Mouse (Mus musculus): ENCODE measurements around the gene Zcchc10. TPM values are rescaled to one million over a fixed set of nuclear protein-coding genes. Genes with fewer than 3 reads are reported as not detected.
A peak's percentile ranks its signal among the peaks of the same experiment; 100 is the strongest.
"Not testable (repeated sequence)": the region's sequence is repeated elsewhere in the genome, so short reads cannot be mapped to it uniquely, and the experiment has no call there.

Zcchc10 gene
- total RNA-seq (2022): 10 to 100 TPM in 1 of 4 experiments, 1 to 10 TPM in 3; 5.1 to 11.2 (median 6.2) TPM

GRCm38 (mm10) chr11:53324512-53324968, at the start of gene Zcchc10:
Gene Zcchc10 (plus strand): TSS chr11:53324679.
- peak; percentile 77 to 86 for DNase-seq (ENCODE audit: low spot score in 2 of 2)

- DNase-seq (ENCODE audit: low spot score in 2 of 2): no peak
Measured at GRCm38 (mm10) chr11:53275358-53275757, 49.1 kb upstream of the Zcchc10 start.

GRCm38 (mm10) chr11:53278411-53278810, 46.1 kb upstream of the Zcchc10 start:
- DNase-seq (ENCODE audit: low spot score in 2 of 2): no peak

GRCm38 (mm10) chr11:53285885-53286284, 38.6 kb upstream of the Zcchc10 start:
- no peak for DNase-seq (ENCODE audit: low spot score in 2 of 2)

- DNase-seq (ENCODE audit: low spot score in 2 of 2): not testable (repeated sequence)
Measured at GRCm38 (mm10) chr11:53290187-53290586, 34.3 kb upstream of the Zcchc10 start.

- DNase-seq (ENCODE audit: low spot score in 2 of 2): no peak
Measured at GRCm38 (mm10) chr11:53290871-53291270, 33.6 kb upstream of the Zcchc10 start.

GRCm38 (mm10) chr11:53294441-53294840, 30.0 kb upstream of the Zcchc10 start:
- no peak for DNase-seq (ENCODE audit: low spot score in 2 of 2)

GRCm38 (mm10) chr11:53296880-53297279, 27.6 kb upstream of the Zcchc10 start:
- no peak for DNase-seq (ENCODE audit: low spot score in 2 of 2)

- DNase-seq (ENCODE audit: low spot score in 2 of 2): no peak
Measured at GRCm38 (mm10) chr11:53297947-53298860, 26.3 kb upstream of the Zcchc10 start.

GRCm38 (mm10) chr11:53299551-53300329, 24.7 kb upstream of the Zcchc10 start:
- DNase-seq (ENCODE audit: low spot score in 2 of 2): peak; percentile 20 to 39

GRCm38 (mm10) chr11:53300330-53301166, 23.9 kb upstream of the Zcchc10 start, which contains the start of gene Hspa4:
Gene Hspa4 (minus strand): TSS chr11:53300457.
- peak; percentile 95 to 98 for DNase-seq (ENCODE audit: low spot score in 2 of 2)

- no peak for DNase-seq (ENCODE audit: low spot score in 2 of 2)
Measured at GRCm38 (mm10) chr11:53301167-53301515, 23.3 kb upstream of the Zcchc10 start.

- DNase-seq (ENCODE audit: low spot score in 2 of 2): no peak
Measured at GRCm38 (mm10) chr11:53304044-53304840, 20.2 kb upstream of the Zcchc10 start.

GRCm38 (mm10) chr11:53306965-53307364, 17.5 kb upstream of the Zcchc10 start:
- no peak for DNase-seq (ENCODE audit: low spot score in 2 of 2)

GRCm38 (mm10) chr11:53307558-53308065, 16.9 kb upstream of the Zcchc10 start:
- no peak for DNase-seq (ENCODE audit: low spot score in 2 of 2)

- peak; percentile 30 to 64 for DNase-seq (ENCODE audit: low spot score in 2 of 2)
Measured at GRCm38 (mm10) chr11:53308251-53308864, 16.1 kb upstream of the Zcchc10 start.

GRCm38 (mm10) chr11:53308884-53309310, 15.6 kb upstream of the Zcchc10 start:
- DNase-seq (ENCODE audit: low spot score in 2 of 2): peak; percentile 78 to 79

- DNase-seq (ENCODE audit: low spot score in 2 of 2): no peak
Measured at GRCm38 (mm10) chr11:53311385-53311784, 13.1 kb upstream of the Zcchc10 start.

GRCm38 (mm10) chr11:53312823-53313222, 11.7 kb upstream of the Zcchc10 start:
- not testable (repeated sequence) for DNase-seq (ENCODE audit: low spot score in 2 of 2)

GRCm38 (mm10) chr11:53314770-53315173, 9.7 kb upstream of the Zcchc10 start:
- DNase-seq (ENCODE audit: low spot score in 2 of 2): no peak
